Mouse (Mus musculus) small intestine, adult 2 months (tissue): ENCODE results near the gene Dnmt3a.

Experiments
- CTCF ChIP-seq: fragments of 200-500 bp; IDR thresholded peaks from 2 replicates; pipeline ENCODE4 v1.5.1; 2012; ENCODE audit warnings: low read depth, mild to moderate bottlenecking, control low read depth, inconsistent platforms, low read length, moderate library complexity, mixed read lengths; ENCODE audit not compliant: insufficient replicate concordance, insufficient read length; ENCODE audit errors: extremely low read depth
- POLR2A ChIP-seq: fragments of 200-500 bp; IDR thresholded peaks from 2 replicates; pipeline ENCODE4 v1.6.1; 2012; ENCODE audit warnings: low read depth, mild to moderate bottlenecking, control low read depth, inconsistent platforms, low read length, moderate library complexity

GRCm38 (mm10) chr12:3833851-3834273, 28.1 kb downstream of the Dnmt3a start:
- no peak for TF ChIP-seq CTCF
- no peak for TF ChIP-seq POLR2A
